Mouse (Mus musculus): ENCODE measurements around the gene Reg1.

DNA sequence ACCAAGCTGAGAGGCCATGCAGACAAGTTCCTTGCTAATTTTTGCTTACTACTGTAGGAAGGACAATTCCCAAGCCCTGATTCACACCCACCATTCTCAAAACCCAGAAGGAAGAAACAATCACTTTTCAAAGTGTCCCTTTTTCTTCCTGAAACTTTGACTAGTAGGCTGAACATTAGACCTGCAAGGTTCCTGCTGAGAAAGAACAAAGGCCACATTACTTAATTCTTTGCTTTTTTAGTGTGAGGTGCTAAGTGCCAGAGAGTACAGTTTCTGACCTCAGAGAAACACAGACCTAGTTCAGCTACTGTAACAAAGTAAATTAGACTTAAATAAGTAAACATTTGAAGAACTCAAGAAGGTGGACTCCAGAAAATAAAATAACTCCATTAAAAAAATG is 25.9 kb downstream of the Reg1 start:
- TF ChIP-seq CTCF (IDR thresholded peaks at IDR 0.05; ENCODE audit: insufficient read depth, low read depth, low read length) (no peak), POLR2A (IDR thresholded peaks at IDR 0.05; ENCODE audit: insufficient read depth, low read depth, low read length) (no peak)
